Mouse (Mus musculus) bone marrow, adult 2 months (tissue): ENCODE measurements around the gene Nup93.

Source experiments
- CTCF ChIP-seq: fragments of 200-500 bp; IDR thresholded peaks from 2 replicates; pipeline ENCODE4 v1.5.1; 2011; ENCODE audit warnings: low read length, control low read depth; ENCODE audit not compliant: control insufficient read depth, insufficient read depth
- POLR2A ChIP-seq: fragments of 200-500 bp; IDR thresholded peaks from 2 replicates; pipeline ENCODE4 v1.6.1; 2011; ENCODE audit warnings: low read depth, mild to moderate bottlenecking, control low read depth, low read length, borderline replicate concordance; ENCODE audit not compliant: control insufficient read depth

GRCm38 (mm10) chr8:94194591-94195223 is 19.7 kb upstream of the Nup93 start:
- TF ChIP-seq CTCF (no peak), POLR2A (no peak)
